ENCODE assay signal across 13 mouse cellular contexts in genomic region chr2:68244556-68244955, GRCm38 (mm10).
"Had no signal": no experiment of that assay in that cellular context is flagged by ENCODE, and none has a peak within 500 bp of the region (broad histone marks: within the 10 kb centered on the region; RNA-seq: fewer than 3 reads in every experiment).

No protein-coding gene starts in this region.

- H3K27ac ChIP-seq: layer of hippocampus, adult 2 months; limb, embryonic 13.5 days; liver, embryonic 15.5 days; neural tube, embryonic 12.5 days; stomach, embryonic 15.5 days had no signal

- H3K4me1 ChIP-seq: liver, embryonic 15.5 days; neural tube, embryonic 12.5 days; stomach, embryonic 15.5 days had no signal

- H3K9ac ChIP-seq: limb, embryonic 13.5 days; liver, embryonic 15.5 days; neural tube, embryonic 12.5 days; stomach, embryonic 15.5 days had no signal

- H3K27me3 ChIP-seq: limb, embryonic 13.5 days; liver, embryonic 15.5 days; neural tube, embryonic 12.5 days; stomach, embryonic 15.5 days had no signal

- H3K9me3 ChIP-seq: limb, embryonic 13.5 days; liver, embryonic 15.5 days; neural tube, embryonic 12.5 days; stomach, embryonic 15.5 days had no signal

- H3K4me3 ChIP-seq: layer of hippocampus, adult 2 months; limb, embryonic 13.5 days; liver, embryonic 15.5 days; neural tube, embryonic 12.5 days; stomach, embryonic 15.5 days had no signal

- H3K36me3 ChIP-seq: liver, embryonic 15.5 days; neural tube, embryonic 12.5 days; stomach, embryonic 15.5 days had no signal

- H3K4me2 ChIP-seq: limb, embryonic 13.5 days; liver, embryonic 11.5 days; liver, embryonic 15.5 days; neural tube, embryonic 12.5 days; stomach, embryonic 15.5 days had no signal

- DNase-seq: kidney, postnatal 10 days; kidney, postnatal 4 days; lung, adult 2 months; lung, postnatal 36 days; midbrain, embryonic 14.5 days; thymus, adult 2 months; thymus, postnatal 25 days had no signal
